Mouse (Mus musculus) right cerebral cortex, postnatal 25 days (tissue): ENCODE measurements around the gene Haus5.

Experiments
- DNase-seq: peaks from one replicate; pipeline ENCODE4 v3.0.0; 2022

The Haus5 gene

GRCm38 (mm10) chr7:30625530-30626384 is 39.0 kb downstream of the Haus5 start, which contains the start of gene Cox6b1:
Gene Cox6b1, minus strand, starts transcription at chr7:30626151.
- peak; percentile 86 for DNase-seq

DNA sequence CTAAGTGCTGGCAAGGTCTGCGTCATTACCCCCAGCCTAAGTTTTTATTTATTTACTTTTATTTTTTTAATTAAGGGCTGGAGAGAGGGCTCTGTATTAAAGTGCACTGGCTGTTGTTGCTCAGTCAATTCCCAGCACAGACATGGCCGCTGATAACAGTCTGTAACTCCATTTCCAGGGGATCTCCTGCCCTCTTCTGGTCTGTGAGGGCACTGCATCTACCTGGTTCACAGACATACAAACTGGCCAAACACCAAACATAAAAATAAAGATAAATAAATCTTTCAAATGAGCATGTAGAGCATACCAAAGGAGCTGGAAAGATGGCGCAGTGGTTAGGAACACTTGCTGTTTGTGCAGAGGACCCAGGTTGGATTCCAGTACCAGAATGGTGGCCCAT is 45.6 kb downstream of the Haus5 start:
- DNase-seq: no peak

DNA sequence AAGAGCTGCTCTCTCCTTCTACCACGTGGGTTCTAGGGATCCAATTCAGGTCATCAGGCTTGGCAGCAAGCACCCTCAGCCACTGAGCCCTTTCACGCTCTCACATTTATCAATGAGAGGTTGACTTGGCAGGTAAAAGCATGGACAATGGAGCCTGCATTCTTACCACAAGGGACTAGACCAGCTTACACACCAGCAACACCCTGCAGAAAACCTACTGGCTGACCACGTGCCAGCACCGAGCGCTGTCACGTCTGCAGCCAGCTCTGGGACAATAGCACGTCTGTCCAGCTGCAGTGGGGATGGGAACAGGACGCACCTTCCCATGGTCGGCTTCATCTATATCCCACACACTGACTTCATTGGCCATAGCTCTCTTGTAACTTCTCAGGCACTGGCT is 46.1 kb downstream of the Haus5 start:
- no peak for DNase-seq

DNA sequence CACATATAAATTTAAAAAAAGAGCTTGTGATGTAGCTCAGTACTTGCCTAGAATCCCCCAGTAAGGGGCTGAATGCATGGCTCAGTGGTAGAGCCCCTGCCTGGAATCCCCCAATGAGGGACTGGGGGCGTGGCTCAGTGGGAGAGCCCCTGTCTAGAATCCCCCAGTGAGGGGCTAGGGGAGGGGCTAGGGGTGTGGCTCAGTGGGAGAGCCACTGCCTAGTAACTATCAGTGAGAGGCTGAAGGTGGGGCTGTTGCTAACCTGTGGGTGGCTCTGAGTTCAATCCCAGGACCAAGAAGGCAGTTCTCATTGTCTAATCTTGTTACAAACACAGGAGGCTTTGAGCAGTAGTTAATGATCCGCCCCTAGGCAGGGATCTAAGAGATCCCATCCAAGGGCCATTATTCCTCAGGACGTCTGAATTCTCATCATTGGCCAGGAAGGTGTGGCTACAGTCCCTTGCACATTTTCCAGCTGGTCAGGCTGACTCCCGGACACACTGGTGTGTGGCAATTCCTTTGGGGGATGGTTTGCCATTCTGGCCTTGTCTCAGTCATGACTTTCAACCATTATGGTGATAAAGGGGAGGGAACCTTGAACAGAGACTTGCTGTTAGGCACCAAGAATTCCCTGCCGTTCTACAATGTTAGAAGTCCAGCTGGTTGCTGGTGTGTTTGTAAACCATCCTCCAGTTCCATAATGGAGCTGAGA is 49.6 kb downstream of the Haus5 start:
- no peak for DNase-seq

DNA sequence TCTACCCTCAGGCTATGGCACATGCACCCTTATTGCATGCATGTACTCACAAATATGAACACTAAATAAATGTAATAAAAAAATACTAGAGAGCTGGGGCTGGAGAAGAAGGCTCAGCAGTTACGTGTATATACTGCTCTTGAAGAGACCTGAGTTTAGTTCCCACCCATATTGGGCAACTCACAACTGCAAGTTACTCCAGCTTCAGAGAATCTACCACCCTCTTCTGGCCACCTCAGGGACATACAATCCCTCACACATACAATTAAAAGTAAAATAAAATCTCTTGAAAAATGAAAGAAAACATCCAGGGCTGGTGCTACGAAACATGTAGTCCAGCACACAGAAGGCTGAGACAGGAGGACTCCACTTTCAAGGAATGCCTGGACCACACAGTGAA is 50.3 kb downstream of the Haus5 start:
- no peak for DNase-seq

- no peak for DNase-seq
These were observed 51.2 kb downstream of the Haus5 start for GRCm38 (mm10) chr7:30613529-30614112.

- DNase-seq: no peak
These were observed 52.0 kb downstream of the Haus5 start, which contains the start of gene Upk1a for GRCm38 (mm10) chr7:30612654-30613402. Gene Upk1a, minus strand, starts transcription at chr7:30612847.

DNA sequence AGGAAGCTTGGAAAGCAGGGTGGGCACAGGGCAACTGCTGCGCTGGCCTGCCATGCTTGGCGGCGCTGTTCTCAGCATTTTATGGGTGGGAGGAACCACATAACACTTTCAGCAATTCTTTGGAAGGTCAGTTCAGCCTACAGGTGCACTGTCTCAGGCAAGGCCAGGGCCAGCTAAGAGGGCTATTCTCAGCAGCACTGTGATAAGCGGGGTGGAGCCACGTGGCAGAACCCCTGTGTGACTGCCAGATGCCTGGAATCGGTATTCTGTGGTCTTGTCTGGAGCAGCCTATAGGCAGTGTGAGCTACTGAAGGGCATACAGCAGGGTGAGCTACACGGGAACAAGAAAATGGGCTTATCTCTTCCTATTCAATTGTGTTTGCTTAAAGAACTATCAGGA is 54.8 kb downstream of the Haus5 start:
- no peak for DNase-seq

DNA sequence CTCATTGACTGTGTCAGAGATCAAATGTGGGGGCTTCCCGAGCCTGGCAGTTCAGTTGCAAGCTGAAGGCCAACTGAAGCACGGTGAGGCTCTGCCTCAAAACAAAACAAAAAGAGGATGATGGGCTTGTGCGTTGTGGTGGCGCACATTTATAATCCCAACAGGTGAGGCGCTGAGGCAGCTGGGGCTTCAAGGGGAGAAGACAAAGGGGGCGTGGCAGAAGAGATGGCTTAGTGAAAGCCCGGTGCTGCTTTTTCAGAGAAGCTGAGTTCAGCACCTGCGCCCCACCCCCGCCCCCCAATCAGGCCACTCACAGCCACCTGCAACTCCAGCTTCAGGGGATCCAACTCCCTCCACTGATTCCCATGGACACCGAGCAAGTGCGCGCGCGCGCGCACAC is 56.3 kb downstream of the Haus5 start:
- no peak for DNase-seq

DNA sequence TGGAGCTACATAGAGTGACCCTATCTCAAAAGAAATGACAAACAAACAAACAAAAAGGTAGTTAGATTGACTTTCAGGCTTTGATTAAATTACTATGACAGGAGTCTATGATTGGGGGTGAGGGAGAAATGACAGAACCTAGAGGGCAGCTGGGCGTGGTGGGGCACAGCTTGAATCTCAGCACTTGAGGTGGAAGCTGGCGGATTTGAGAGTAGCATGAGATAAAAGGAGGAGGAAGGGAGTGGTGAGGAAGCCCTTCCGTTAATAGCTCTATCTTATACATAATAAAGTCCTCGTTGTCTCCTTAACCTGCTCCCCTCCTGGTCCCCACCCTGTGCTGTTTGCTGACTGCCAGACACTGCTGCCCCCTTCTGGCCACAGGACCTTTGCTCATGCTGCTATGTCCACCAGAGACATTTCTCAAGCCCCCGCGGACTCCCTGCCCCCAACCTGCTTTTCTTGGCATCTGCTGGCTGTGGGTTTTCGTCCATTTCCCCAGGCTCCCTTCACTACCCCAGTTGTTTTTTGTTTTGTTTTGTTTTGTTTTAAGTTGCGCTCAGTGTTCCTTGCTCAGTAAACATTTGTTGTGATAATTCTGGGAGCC is 57.0 kb downstream of the Haus5 start:
- DNase-seq: no peak

DNA sequence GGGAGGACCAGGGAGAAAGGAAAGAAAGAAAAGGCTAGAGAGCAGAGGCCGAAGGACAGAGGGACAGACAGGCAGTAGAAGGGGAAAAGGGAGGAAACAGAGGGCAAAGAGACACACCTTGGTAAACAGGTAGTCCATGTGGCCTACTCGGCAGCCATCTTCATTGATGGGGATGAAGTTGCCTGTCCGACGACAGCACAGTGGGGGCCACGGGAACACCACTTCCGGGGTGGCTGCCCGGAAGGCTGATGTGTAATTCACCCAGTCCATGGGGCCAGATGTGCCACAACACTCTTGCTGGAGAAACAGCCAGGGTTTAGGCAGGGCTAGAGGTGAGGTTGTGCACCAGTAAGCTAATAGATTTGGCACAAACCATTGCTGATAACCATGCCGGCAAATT is 59.9 kb downstream of the Haus5 start:
- no peak for DNase-seq

- no peak for DNase-seq
These were observed 60.4 kb downstream of the Haus5 start for GRCm38 (mm10) chr7:30604424-30604823.
